ENCODE assay signal across 11 mouse cellular contexts in genomic region chr4:127536952-127537351, GRCm38 (mm10).
A peak's percentile ranks its signal among the peaks of the same experiment; 100 is the strongest.
DNase-seq lines count a peak whose midpoint lies in the region; ATAC-seq and TF ChIP-seq lines count a peak whose summit lies in the region.
"Had no signal": no experiment of that assay in that cellular context is flagged by ENCODE, and none has a peak within 500 bp of the region (broad histone marks: within the 10 kb centered on the region; RNA-seq: fewer than 3 reads in every experiment).

No protein-coding gene starts in this region.

- intact Hi-C loops in left cerebral cortex, adult 2 months (cut with DNase I), result loop anchor here (5.0 kb wide), 1 partner anchor 150 kb away; no protein-coding TSS in a partner anchor

- 37% methylated on average over 5 of the region's 5 CpGs for WGBS in forebrain, postnatal 0 days
- 51% methylated on average over 5 of the region's 5 CpGs for WGBS in forebrain, embryonic 12.5 days

- H3K27ac ChIP-seq in forebrain, postnatal 0 days (ENCODE audit: low read depth, low read length), result no peak overlapping the region
- H3K27ac ChIP-seq in forebrain, embryonic 12.5 days, result no peak overlapping the region
- no peak overlapping the region for H3K27ac ChIP-seq in left cerebral cortex, adult 2 months
- H3K27ac ChIP-seq: forebrain, embryonic 15.5 days; limb, embryonic 12.5 days had no signal

- H3K9me3 ChIP-seq in forebrain, postnatal 0 days (ENCODE audit: low read length), result no peaks in the 10 kb centered on the region
- H3K9me3 ChIP-seq in forebrain, embryonic 12.5 days, result no peaks in the 10 kb centered on the region
- H3K9me3 ChIP-seq: forebrain, embryonic 15.5 days; limb, embryonic 12.5 days had no signal

- no peaks in the 10 kb centered on the region; the same call in 1 of the 2 replicates for H3K4me1 ChIP-seq in forebrain, postnatal 0 days (ENCODE audit: insufficient read depth)
- H3K4me1 ChIP-seq in forebrain, embryonic 12.5 days, result no peaks in the 10 kb centered on the region
- H3K4me1 ChIP-seq: forebrain, embryonic 15.5 days; limb, embryonic 12.5 days had no signal

- no peaks in the 10 kb centered on the region for H3K36me3 ChIP-seq in forebrain, postnatal 0 days (ENCODE audit: insufficient read depth)
- no peaks in the 10 kb centered on the region for H3K36me3 ChIP-seq in forebrain, embryonic 12.5 days (replicated peaks)
- H3K36me3 ChIP-seq: forebrain, embryonic 15.5 days; G1E; limb, embryonic 12.5 days had no signal

- no peaks in the 10 kb centered on the region for H3K27me3 ChIP-seq in forebrain, postnatal 0 days (ENCODE audit: insufficient read depth, low read length)
- H3K27me3 ChIP-seq in forebrain, embryonic 12.5 days, result no peaks in the 10 kb centered on the region
- H3K27me3 ChIP-seq: forebrain, embryonic 15.5 days; limb, embryonic 12.5 days had no signal

- DNase-seq in forebrain, postnatal 0 days, result peak; percentile 74
- DNase-seq in left cerebral cortex, adult 2 months (ENCODE audit: extremely low spot score in 1 of 2, low spot score in 2 of 2), result peak; percentile 24 to 40
- DNase-seq in left cerebral cortex, adult 9 months (ENCODE audit: low spot score in 2 of 2), result no peak
- DNase-seq in testis, postnatal 10 days (ENCODE audit: low spot score), result peak; percentile 44
- DNase-seq in testis, postnatal 14 days (ENCODE audit: low spot score), result no peak
- DNase-seq in right cerebral cortex, postnatal 4 days, result peak; percentile 58
- DNase-seq in gastrocnemius, adult 8-10 months (ENCODE audit: low spot score in 2 of 2), result no peak

- H3K4me3 ChIP-seq in forebrain, postnatal 0 days (ENCODE audit: low read depth, low read length), result no peak overlapping the region
- H3K4me3 ChIP-seq in forebrain, embryonic 12.5 days (replicated peaks), result no peak overlapping the region
- no peak overlapping the region for H3K4me3 ChIP-seq in left cerebral cortex, adult 2 months
- H3K4me3 ChIP-seq: forebrain, embryonic 15.5 days; limb, embryonic 12.5 days had no signal

- no peak for ATAC-seq in forebrain, postnatal 0 days
- ATAC-seq in forebrain, embryonic 12.5 days (ENCODE audit: low FRiP score), result no peak
- ATAC-seq: forebrain, embryonic 15.5 days had no signal

- no peak overlapping the region for H3K9ac ChIP-seq in forebrain, postnatal 0 days
- no peak overlapping the region for H3K9ac ChIP-seq in forebrain, embryonic 12.5 days
- H3K9ac ChIP-seq: forebrain, embryonic 15.5 days; limb, embryonic 12.5 days had no signal

- no peak overlapping the region for H3K4me2 ChIP-seq in forebrain, postnatal 0 days (ENCODE audit: low read depth)
- no peak overlapping the region for H3K4me2 ChIP-seq in forebrain, embryonic 12.5 days
- H3K4me2 ChIP-seq: forebrain, embryonic 15.5 days; limb, embryonic 12.5 days had no signal

- TF ChIP-seq CTCF in forebrain, postnatal 0 days (IDR thresholded peaks at IDR 0.05; ENCODE audit: low read depth), result peak; percentile 78
- TF ChIP-seq CTCF in left cerebral cortex, adult 2 months (IDR thresholded peaks at IDR 0.05), result peak; percentile 71

Comparison
In these comparisons a context has a peak if more than half of its experiments do, and no peak if none do; other contexts are left out.
1. DNase-seq: peak in forebrain, postnatal 0 days (single experiment), left cerebral cortex, adult 2 months (2 of 2), testis, postnatal 10 days (single experiment) and right cerebral cortex, postnatal 4 days (single experiment); none in left cerebral cortex, adult 9 months (0 of 2), testis, postnatal 14 days (single experiment) and gastrocnemius, adult 8-10 months (0 of 2).